8 mouse cellular contexts compared by ENCODE assay signal in genomic region chr16:95605304-95605703, GRCm38 (mm10). TPM values are rescaled to one million over a fixed set of nuclear protein-coding genes. Genes with fewer than 3 reads are reported as not detected.
DNase-seq lines count a peak whose midpoint lies in the region; ATAC-seq and TF ChIP-seq lines count a peak whose summit lies in the region.

No protein-coding gene starts in this region.

- peak; percentile 69 for DNase-seq in midbrain, embryonic 10.5 days (ENCODE audit: low spot score)
- peak; percentile 75 for DNase-seq in brain, adult 2 months (ENCODE audit: low read depth, low spot score)
- peak; percentile 76 for DNase-seq in forelimb bud, embryonic 11.5 days (ENCODE audit: low read depth, low spot score)
- DNase-seq in kidney, postnatal 14 days: peak; percentile 69
- peak; percentile 72 for DNase-seq in lung, adult 2 months
- peak; percentile 84 for DNase-seq in right cerebral cortex, postnatal 14 days
- peak; percentile 93 for DNase-seq in urinary bladder, postnatal 25 days (ENCODE audit: low spot score)

- H3K36me3 ChIP-seq in midbrain, embryonic 10.5 days: no peaks in the 10 kb centered on the region
- H3K36me3 ChIP-seq in midbrain, embryonic 13.5 days: no peaks in the 10 kb centered on the region

- peaks cover 21% of the 10 kb centered on the region for H3K4me1 ChIP-seq in midbrain, embryonic 10.5 days
- peaks cover 19% of the 10 kb centered on the region; the same call in 1 of the 2 replicates for H3K4me1 ChIP-seq in midbrain, embryonic 13.5 days (replicated peaks)
- no peaks in the 10 kb centered on the region for H3K4me1 ChIP-seq in lung, adult 2 months (ENCODE audit: control insufficient read depth, insufficient read depth, low read length)

- ATAC-seq in midbrain, embryonic 13.5 days: no peak

- 28% methylated on average over 7 of the region's 7 CpGs for WGBS in midbrain, embryonic 10.5 days
- 32% methylated on average over 7 of the region's 7 CpGs for WGBS in midbrain, embryonic 13.5 days
- 12% methylated on average over 7 of the region's 7 CpGs for WGBS in lung, adult 2 months

- no peak overlapping the region for H3K4me2 ChIP-seq in midbrain, embryonic 13.5 days (replicated peaks)

- H3K27me3 ChIP-seq in midbrain, embryonic 10.5 days (ENCODE audit: low read depth, poor library complexity, severe bottlenecking): no peaks in the 10 kb centered on the region
- H3K27me3 ChIP-seq in midbrain, embryonic 13.5 days: no peaks in the 10 kb centered on the region

- H3K27ac ChIP-seq in midbrain, embryonic 10.5 days (replicated peaks): no peak overlapping the region
- H3K27ac ChIP-seq in midbrain, embryonic 13.5 days: no peak overlapping the region

- no peak for TF ChIP-seq POLR2A in lung, adult 2 months (IDR thresholded peaks at IDR 0.05; ENCODE audit: borderline replicate concordance, extremely low read depth, low read depth, low read length)

- no peaks in the 10 kb centered on the region for H3K9me3 ChIP-seq in midbrain, embryonic 10.5 days (replicated peaks)
- H3K9me3 ChIP-seq in midbrain, embryonic 13.5 days: no peaks in the 10 kb centered on the region

- no peak overlapping the region for H3K4me3 ChIP-seq in midbrain, embryonic 10.5 days
- H3K4me3 ChIP-seq in midbrain, embryonic 13.5 days (replicated peaks): no peak overlapping the region
- no peak overlapping the region for H3K4me3 ChIP-seq in lung, adult 2 months (replicated peaks; ENCODE audit: extremely low read depth, low read depth, low read length)

- no peak overlapping the region for H3K9ac ChIP-seq in midbrain, embryonic 13.5 days (replicated peaks)

- peak; percentile 80 for TF ChIP-seq CTCF in lung, adult 2 months (IDR thresholded peaks at IDR 0.05; ENCODE audit: insufficient read depth, low read length)

RNA-seq across cellular contexts. Expression of gene Erg, which starts 18.9 kb away (rescaled TPM):
- 1.4 and 1.7 TPM in 2 replicates for polyA plus RNA-seq in midbrain, embryonic 10.5 days (2016; fragmentation: Nextera tagmentation; extraction: Ambion mirVana)
- 1.5 and 1.6 TPM in 2 replicates for polyA plus RNA-seq in midbrain, embryonic 13.5 days (2015; fragmentation: Nextera tagmentation; extraction: Ambion mirVana)
- 77.8 and 82.7 TPM in 2 replicates for polyA plus RNA-seq in lung, adult 2 months (2012; rRNA removed)

Comparison
In these comparisons a context has a peak if more than half of its experiments do, and no peak if none do; other contexts are left out.
1. RNA of gene Erg, which starts 18.9 kb away (polyA plus RNA-seq): 77.8 to 82.7 TPM in lung, adult 2 months; 1.5 to 1.6 TPM in midbrain, embryonic 13.5 days and 1.4 to 1.7 TPM in midbrain, embryonic 10.5 days; every median in the first group is over 10 times any median in the second.
2. Peak in every context shown above with its lines, with median percentiles within 50 percentile points of each other: DNase-seq.